Mouse (Mus musculus) embryonic fibroblast, embryonic 13.5 days (primary cell): ENCODE measurements at regions not wholly inside any gene's neighbourhood (a gene's known extent, or its start where the extent isn't known, plus 50 kb on each side); places are given as distances from the start of the nearest gene placed in this dataset.

ENCODE experiments used
- CTCF ChIP-seq: IDR thresholded peaks from 2 replicates; pipeline ENCODE4 v1.5.1; 2011; ENCODE audit warnings: mild to moderate bottlenecking, control low read depth, low read length, moderate library complexity, borderline replicate concordance; ENCODE audit not compliant: insufficient read depth
- POLR2A ChIP-seq: IDR thresholded peaks from 2 replicates; pipeline ENCODE4 v1.6.1; 2011; ENCODE audit warnings: low read depth, mild to moderate bottlenecking, control low read depth, low read length, moderate library complexity

DNA sequence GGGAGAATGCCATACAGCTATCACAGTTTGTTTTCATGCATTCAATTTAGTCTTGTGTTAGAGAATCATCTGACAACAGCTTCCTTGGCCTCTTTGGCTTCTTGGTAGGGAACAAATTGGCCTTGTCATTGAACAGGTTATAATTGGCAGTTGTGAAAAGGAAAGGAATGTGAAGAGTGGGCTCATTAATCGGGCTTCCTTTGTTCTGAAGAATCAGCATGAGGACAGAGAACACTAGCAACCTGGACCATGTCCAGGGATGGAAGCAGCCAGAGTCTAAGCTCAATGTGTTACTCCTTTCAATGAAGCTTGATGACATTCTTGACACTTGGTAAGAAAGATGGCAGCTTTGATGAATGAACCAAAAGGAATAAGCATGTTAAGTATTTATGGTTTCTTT, 64.5 kb downstream of the P2ry1 start:
- TF ChIP-seq POLR2A (no peak), CTCF (no peak)
